Mouse (Mus musculus): ENCODE data around the gene Gm14226. TPM values are rescaled to one million over a fixed set of nuclear protein-coding genes. Genes with fewer than 3 reads are reported as not detected.
A peak's percentile ranks its signal among the peaks of the same experiment; 100 is the strongest.

The Gm14226 gene
- total and polyA plus RNA-seq, 2 experiments from 2014 or later = 0.07 TPM; not detected in 1

DNA sequence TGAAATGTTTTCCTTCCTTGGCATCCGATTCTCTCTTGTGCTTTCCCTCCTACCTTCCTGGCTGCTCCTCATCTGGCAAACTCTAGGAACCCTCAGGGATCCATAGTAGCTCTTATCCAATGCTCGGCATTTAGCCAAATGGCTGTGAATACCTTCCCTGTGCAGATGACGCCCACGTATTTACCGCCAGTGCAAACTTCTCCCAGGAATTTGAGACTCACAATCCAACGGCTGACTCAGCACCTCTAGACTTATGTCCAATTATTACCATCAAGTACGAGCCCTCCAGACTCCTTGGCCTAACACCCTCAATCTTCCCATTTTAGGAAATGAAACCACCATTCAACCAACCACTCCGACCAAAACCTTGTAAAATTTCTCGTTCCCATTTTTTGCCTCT is 53.0 kb downstream of the Gm14226 start:
- Histone ChIP-seq H3K27ac (ENCODE audit: low read depth, low read length) (no peak overlapping the region), H3K4me3 (ENCODE audit: low read depth, low read length) (no peak overlapping the region), H3K36me3 (ENCODE audit: insufficient read depth, low read length) (peaks cover 21% of the 10 kb centered on the region), H3K27me3 (ENCODE audit: insufficient read depth, low read length) (no peaks in the 10 kb centered on the region), H3K9me3 (ENCODE audit: low read length) (no peaks in the 10 kb centered on the region), H3K4me1 (ENCODE audit: insufficient read depth, low read length) (0 out of 2 replicates have a peak, but pooled peaks cover 7% of the 10 kb centered on the region), H3K9ac (replicated peaks; ENCODE audit: low read length, poor library complexity, severe bottlenecking) (no peak overlapping the region), H3K4me2 (ENCODE audit: low read depth, low read length, poor library complexity, severe bottlenecking) (no peak overlapping the region)
- 91% methylated on average over 9 of the region's 9 CpGs for WGBS
- no peak for TF ChIP-seq CTCF (IDR thresholded peaks at IDR 0.05)
- ATAC-seq (ENCODE audit: low FRiP score) (no peak), DNase-seq (ENCODE audit: low spot score) (no peak)

DNA sequence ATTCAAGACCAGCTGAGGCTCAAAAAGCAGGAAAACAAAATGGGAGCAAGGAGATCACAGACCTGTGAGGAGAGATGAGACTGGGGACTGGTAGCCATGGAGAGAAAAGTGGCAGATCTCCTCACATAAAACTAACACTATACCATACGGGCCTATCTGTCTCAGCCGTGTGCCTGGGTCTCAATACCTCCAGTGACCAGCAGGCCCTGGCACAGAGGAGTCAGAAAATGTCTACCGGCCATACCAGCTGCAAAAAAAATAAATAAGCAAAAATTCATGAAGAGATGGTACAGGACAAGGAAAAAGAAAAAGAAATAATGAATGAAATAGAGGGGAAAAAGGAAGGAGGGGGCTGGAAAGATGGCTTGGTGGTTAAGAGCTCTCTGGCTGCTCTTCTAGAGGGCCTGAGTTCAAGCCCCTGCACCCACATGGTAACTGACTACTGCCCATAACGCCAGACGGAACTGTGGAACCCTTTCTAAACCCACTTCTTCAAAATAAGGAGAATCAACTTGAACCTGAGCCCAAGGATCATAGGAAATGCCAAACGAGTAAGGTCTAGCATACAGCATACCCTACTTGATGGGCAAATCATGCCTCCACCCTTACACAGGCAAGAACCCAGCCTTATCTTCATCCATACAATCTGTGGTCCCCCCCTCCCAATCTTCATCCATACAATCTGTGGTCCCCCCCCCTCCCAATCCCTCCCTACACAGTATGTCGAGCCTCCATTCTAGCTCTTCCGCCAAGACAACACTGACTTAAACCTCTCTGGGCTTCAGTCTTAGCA is 54.5 kb downstream of the Gm14226 start:
- Histone ChIP-seq H3K9me3 (ENCODE audit: low read length) (no peaks in the 10 kb centered on the region), H3K4me3 (ENCODE audit: low read depth, low read length) (no peak overlapping the region), H3K4me2 (ENCODE audit: low read depth, low read length, poor library complexity, severe bottlenecking) (no peak overlapping the region), H3K4me1 (ENCODE audit: insufficient read depth, low read length) (0 out of 2 replicates have a peak, but pooled peaks cover 7% of the 10 kb centered on the region), H3K9ac (replicated peaks; ENCODE audit: low read length, poor library complexity, severe bottlenecking) (no peak overlapping the region), H3K27me3 (ENCODE audit: insufficient read depth, low read length) (no peaks in the 10 kb centered on the region), H3K36me3 (ENCODE audit: insufficient read depth, low read length) (0 out of 2 replicates have a peak, but pooled peaks cover 10% of the 10 kb centered on the region), H3K27ac (ENCODE audit: low read depth, low read length) (no peak overlapping the region)
- TF ChIP-seq CTCF (IDR thresholded peaks at IDR 0.05) = no peak
- ATAC-seq (ENCODE audit: low FRiP score) = no peak
- 84% methylated on average over 8 of the region's 8 CpGs for WGBS
- no peak for DNase-seq (ENCODE audit: low spot score)

DNA sequence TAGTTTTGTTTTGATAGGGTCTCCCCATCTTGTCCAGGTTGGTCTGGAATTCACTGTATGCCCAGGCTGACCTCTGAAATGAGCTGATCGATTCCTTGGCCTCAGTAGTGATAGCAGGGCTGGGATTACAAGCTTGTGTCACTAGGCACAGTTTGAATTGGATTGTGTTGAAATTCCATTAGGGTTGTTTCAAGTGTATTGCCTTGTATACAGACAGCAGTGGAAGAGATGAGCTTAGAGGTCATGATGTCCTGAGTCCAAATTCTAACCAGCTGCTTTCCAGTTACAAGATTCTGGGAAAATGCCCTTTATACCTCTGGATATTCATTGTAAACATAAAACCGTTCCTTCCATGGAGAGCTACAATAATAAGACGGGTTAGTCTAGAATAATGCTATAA is 55.3 kb downstream of the Gm14226 start:
- Histone ChIP-seq H3K27me3 (ENCODE audit: insufficient read depth, low read length) (no peaks in the 10 kb centered on the region), H3K36me3 (ENCODE audit: insufficient read depth, low read length) (0 out of 2 replicates have a peak, but pooled peaks cover 2% of the 10 kb centered on the region), H3K9me3 (ENCODE audit: low read length) (no peaks in the 10 kb centered on the region), H3K4me3 (ENCODE audit: low read depth, low read length) (peak overlapping the region; percentile 51), H3K4me1 (ENCODE audit: insufficient read depth, low read length) (0 out of 2 replicates have a peak, but pooled peaks cover 7% of the 10 kb centered on the region), H3K27ac (ENCODE audit: low read depth, low read length) (peak overlapping the region; percentile 67), H3K9ac (replicated peaks; ENCODE audit: low read length, poor library complexity, severe bottlenecking) (peak overlapping the region; percentile 58), H3K4me2 (ENCODE audit: low read depth, low read length, poor library complexity, severe bottlenecking) (peak overlapping the region; percentile 55)
- ATAC-seq (ENCODE audit: low FRiP score) (no peak), DNase-seq (ENCODE audit: low spot score) (no peak)
- no peak for TF ChIP-seq CTCF (IDR thresholded peaks at IDR 0.05)
- 15% methylated on average over 3 of the region's 3 CpGs for WGBS

DNA sequence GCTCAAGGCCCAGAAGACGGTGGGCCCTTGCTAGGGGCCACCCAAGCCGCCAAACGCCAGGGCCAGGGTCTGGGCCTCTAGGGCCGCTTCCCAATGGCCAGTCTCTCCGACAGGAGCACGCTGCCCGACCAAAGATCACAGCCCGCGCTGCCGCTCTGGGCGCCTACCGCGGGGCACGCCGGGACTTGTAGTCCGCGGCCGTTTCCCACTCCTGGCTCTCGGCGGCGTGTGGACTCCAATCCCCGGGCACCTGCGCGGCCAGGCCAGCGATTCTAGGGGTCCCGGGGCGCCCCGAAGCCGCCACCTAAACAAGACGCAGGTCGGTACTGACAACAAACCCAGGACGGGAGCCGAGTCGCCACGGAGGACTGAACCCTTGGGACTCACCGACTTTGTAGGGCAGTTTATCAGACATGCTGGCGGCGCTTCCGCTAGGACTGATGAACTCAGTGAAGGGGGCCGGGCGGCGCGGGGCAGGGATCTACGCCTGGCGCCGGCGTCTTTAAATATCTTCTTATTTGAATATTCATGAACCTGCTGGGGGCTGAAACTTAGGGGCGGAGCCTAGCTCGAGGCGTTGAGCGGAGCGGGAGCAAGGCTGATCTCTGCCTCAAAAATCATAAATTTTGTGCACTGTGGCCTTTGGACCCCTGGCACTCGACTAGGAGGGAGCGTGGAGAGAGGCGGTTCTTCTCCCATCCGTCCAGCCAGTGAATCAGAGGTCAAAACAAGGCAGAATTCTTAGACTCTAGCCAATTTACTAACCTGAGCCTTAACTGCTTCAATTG is 56.1 kb downstream of the Gm14226 start, which contains the start of gene Ahcy:
Gene Ahcy, minus strand, starts transcription at position 520 of the 788 bp plus-strand sequence.
- Histone ChIP-seq H3K9ac (replicated peaks; ENCODE audit: low read length, poor library complexity, severe bottlenecking) (peak within 1 kb of the TSS; percentile 58), H3K9me3 (ENCODE audit: low read length) (no peaks in the 10 kb centered on the region), H3K36me3 (ENCODE audit: insufficient read depth, low read length) (no peaks in the 10 kb centered on the region), H3K27me3 (ENCODE audit: insufficient read depth, low read length) (no peaks in the 10 kb centered on the region), H3K4me2 (ENCODE audit: low read depth, low read length, poor library complexity, severe bottlenecking) (peak within 1 kb of the TSS; percentile 55), H3K4me1 (ENCODE audit: insufficient read depth, low read length) (0 out of 2 replicates have a peak, but pooled peaks cover 7% of the 10 kb centered on the region), H3K4me3 (ENCODE audit: low read depth, low read length) (peak within 1 kb of the TSS; percentile 51), H3K27ac (ENCODE audit: low read depth, low read length) (peak within 1 kb of the TSS; percentile 67)
- WGBS = under 1% methylated on average over 56 of the region's 56 CpGs
- DNase-seq (ENCODE audit: low spot score) (peak; percentile 95), ATAC-seq (ENCODE audit: low FRiP score) (peak; percentile 93)
- TF ChIP-seq CTCF (IDR thresholded peaks at IDR 0.05) = no peak

DNA sequence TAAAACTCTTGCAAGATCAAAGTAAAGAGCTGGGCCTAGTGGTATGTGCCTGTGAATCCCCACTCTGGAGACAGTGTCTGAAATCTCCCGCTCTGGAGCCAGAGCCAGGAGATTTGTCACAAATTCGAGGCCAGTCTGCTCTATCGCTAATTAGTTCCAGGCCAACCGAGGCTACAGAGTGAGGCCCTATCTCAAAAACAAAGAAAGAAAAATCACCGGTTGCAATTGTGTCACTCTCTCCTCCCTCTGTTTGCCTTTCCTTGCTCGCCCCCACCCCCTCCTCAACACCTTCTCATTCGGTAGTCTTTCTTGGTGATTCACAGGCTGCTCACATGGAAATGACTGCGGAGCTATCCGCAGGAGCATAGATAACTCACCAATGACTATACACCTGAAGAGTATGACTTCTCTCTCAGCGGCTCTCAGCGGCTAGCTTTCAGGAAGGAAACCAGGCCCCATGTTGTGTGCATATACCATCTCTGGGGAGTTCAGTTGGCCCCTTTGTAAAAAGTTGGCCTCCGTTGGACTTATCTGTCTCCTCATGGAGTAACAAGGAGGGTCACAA is 56.8 kb downstream of the Gm14226 start:
- DNase-seq (ENCODE audit: low spot score) (peak; percentile 19), ATAC-seq (ENCODE audit: low FRiP score) (peak; percentile 35; the same call in 1 of the 2 replicates)
- no peak for TF ChIP-seq CTCF (IDR thresholded peaks at IDR 0.05)
- no peaks in the 10 kb centered on the region for H3K9me3 ChIP-seq (ENCODE audit: low read length)
- peak overlapping the region; percentile 58 for H3K9ac ChIP-seq (replicated peaks; ENCODE audit: low read length, poor library complexity, severe bottlenecking)
- peak overlapping the region; percentile 51 for H3K4me3 ChIP-seq (ENCODE audit: low read depth, low read length)
- WGBS = 19% methylated on average over 12 of the region's 12 CpGs
- peak overlapping the region; percentile 55 for H3K4me2 ChIP-seq (ENCODE audit: low read depth, low read length, poor library complexity, severe bottlenecking)
- H3K36me3 ChIP-seq (ENCODE audit: insufficient read depth, low read length) = no peaks in the 10 kb centered on the region
- H3K27me3 ChIP-seq (ENCODE audit: insufficient read depth, low read length) = no peaks in the 10 kb centered on the region
- 0 out of 2 replicates have a peak, but pooled peaks cover 7% of the 10 kb centered on the region for H3K4me1 ChIP-seq (ENCODE audit: insufficient read depth, low read length)
- peak overlapping the region; percentile 67 for H3K27ac ChIP-seq (ENCODE audit: low read depth, low read length)
